Mouse (Mus musculus) forebrain, embryonic 10.5 days (tissue): Measurements from ENCODE around the gene Pxdc1. TPM values are rescaled to one million over a fixed set of nuclear protein-coding genes. Genes with fewer than 3 reads are reported as not detected.

Experiments
- DNase-seq: peaks from one replicate; pipeline ENCODE4 v3.0.0-alpha.2; 2017; ENCODE audit warnings: low spot score; ENCODE audit errors: extremely low spot score
- H3K27ac ChIP-seq: fragments of 300-500 bp; sonication (generic); 2 replicates; pipeline ENCODE4 v1.5.1; 2016; ENCODE audit warnings: mild to moderate bottlenecking
- H3K27me3 ChIP-seq: fragments of 300-500 bp; sonication (generic); 2 replicates; pipeline ENCODE4 v1.6.1; 2016; ENCODE audit warnings: mild to moderate bottlenecking; ENCODE audit not compliant: poor library complexity, severe bottlenecking
- H3K36me3 ChIP-seq: fragments of 300-500 bp; sonication (generic); replicated peaks from 2 replicates; pipeline ENCODE4 v1.6.1; 2016; ENCODE audit warnings: mild to moderate bottlenecking, moderate library complexity
- H3K4me1 ChIP-seq: fragments of 300-500 bp; sonication (generic); 2 replicates; pipeline ENCODE4 v1.6.1; 2016
- H3K4me3 ChIP-seq: fragments of 300-500 bp; sonication (generic); 2 replicates; pipeline ENCODE4 v1.5.1; 2016; ENCODE audit warnings: mild to moderate bottlenecking, moderate library complexity
- H3K9me3 ChIP-seq: fragments of 300-500 bp; sonication (generic); 2 replicates; pipeline ENCODE4 v1.6.1; 2016; ENCODE audit warnings: mild to moderate bottlenecking, moderate library complexity
- WGBS: fragments of 180-500 bp; shearing (Covaris S2); methylation state at CpG from one replicate; pipeline ENCODE4 v1.1.7; 2016; 5-methylcytosine and 5-hydroxymethylcytosine counted together
- polyA plus RNA-seq: library from polyadenylated mRNA; unstranded; fragments of >200 nt; fragmentation: Nextera tagmentation; extraction: Ambion mirVana; gene quantifications from 2 replicates; pipeline ENCODE4 v1.2.1, GENCODE M21; 2016

The Pxdc1 gene
- 4.0 and 5.6 TPM in 2 replicates for polyA plus RNA-seq

DNA sequence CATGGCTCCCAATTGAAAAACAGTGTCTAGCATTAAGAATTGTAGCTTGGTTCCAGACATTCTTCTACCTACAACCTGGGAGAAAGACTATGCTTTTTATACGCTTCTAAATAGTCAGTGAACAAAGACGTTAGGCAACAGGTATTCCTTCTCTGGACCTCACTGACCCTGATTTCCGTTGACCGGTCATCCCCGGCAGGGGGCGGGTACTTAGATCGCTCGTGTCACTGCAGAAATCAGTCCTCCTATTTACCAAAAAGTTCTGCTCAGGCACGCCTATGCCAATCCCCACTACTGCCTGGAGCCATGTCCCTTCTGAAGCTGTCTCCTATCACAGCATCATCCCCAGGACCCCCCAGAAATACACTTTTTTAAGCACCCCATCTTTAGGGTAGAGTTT, at the start of gene Pxdc1:
Pxdc1 (minus strand) TSS at position 96 of the 400 bp plus-strand sequence.
- Histone ChIP-seq H3K27ac (peak within 1 kb of the TSS; percentile 87), H3K9me3 (no peaks in the 10 kb centered on the region), H3K36me3 (no peaks in the 10 kb centered on the region), H3K27me3 (peaks cover 77% of the 10 kb centered on the region), H3K4me3 (peak within 1 kb of the TSS; percentile 66), H3K4me1 (peaks cover 31% of the 10 kb centered on the region)
- peak; percentile 53 for DNase-seq
- under 1% methylated on average over 9 of the region's 9 CpGs for WGBS

DNA sequence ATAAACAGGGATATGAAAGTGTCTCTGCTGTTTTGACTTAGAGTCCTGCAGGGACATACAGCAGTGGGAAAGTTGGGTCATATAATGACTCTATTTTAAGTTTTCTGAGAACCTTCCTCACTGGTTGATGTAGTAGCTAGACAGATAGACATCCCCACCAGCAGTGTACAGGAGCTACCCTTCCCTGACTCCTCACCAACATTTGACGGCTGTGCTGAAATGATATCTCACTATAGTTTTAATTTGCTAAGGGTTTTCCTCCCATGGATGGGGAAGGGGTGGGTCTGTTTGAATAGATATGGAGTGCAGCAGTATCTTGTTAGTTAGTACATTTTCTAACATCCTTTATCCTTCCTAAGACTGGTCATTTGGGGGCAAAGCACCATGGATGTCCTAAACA, 47.3 kb upstream of the Pxdc1 start:
- DNase-seq, result no peak
- Histone ChIP-seq H3K27me3 (no peaks in the 10 kb centered on the region), H3K4me1 (peaks cover 8% of the 10 kb centered on the region), H3K27ac (no peak overlapping the region), H3K9me3 (no peaks in the 10 kb centered on the region), H3K4me3 (no peak overlapping the region), H3K36me3 (no peaks in the 10 kb centered on the region)
- 98% methylated on average over 1 of the region's 1 CpGs for WGBS

DNA sequence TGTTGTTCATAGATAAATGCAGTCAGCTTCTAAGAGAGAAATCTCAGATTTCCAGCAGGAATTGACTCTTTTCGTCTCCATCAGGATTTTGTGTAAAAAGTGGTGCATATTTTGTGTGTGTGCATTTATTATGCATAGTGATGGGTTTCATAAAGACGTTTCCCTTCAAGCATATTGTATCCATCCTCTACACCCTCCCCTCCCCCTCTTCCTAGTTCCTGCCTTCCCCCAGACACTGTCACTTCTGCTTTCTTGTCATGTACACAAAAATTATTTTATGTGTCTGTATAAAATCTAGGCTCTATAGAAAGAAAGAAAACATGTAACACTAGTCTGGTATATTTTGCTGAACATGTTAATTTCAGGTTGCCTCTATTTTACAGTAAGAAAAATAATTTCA, 46.8 kb upstream of the Pxdc1 start:
- H3K4me1 ChIP-seq, result peaks cover 7% of the 10 kb centered on the region
- no peak overlapping the region for H3K4me3 ChIP-seq
- H3K9me3 ChIP-seq, result no peaks in the 10 kb centered on the region
- no peaks in the 10 kb centered on the region for H3K27me3 ChIP-seq
- no peak overlapping the region for H3K27ac ChIP-seq
- H3K36me3 ChIP-seq, result no peaks in the 10 kb centered on the region
- WGBS, result 90% methylated on average over 2 of the region's 2 CpGs
- no peak for DNase-seq

DNA sequence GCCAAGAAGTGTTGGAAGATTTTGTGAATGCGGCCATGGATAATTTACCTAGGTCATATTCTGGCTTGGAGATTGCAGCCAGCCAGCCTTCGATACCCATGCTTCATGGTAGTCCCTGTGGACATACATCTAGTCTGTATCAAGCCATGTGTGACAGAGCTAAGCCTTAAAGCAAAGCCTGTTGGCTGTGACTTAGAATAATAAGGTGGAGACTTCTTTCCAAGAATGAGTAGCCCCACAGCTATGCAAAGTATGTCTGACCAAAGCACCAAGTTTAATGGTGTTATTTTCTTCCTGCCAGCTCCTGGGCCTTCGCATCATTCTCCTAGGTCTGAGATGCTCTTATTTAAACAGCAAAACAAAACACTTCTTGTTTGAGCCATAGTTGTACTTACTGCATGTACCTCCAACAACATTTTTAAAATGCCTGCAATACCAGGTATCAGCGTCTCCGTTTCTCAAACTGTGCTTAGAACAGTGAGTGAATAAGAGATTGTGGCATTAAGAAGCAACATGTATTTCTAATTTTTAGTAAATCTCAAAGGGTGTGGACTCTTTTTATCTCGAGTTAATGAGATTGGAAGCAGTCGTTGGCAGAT, 43.5 kb upstream of the Pxdc1 start:
- 89% methylated on average over 7 of the region's 7 CpGs for WGBS
- Histone ChIP-seq H3K4me3 (no peak overlapping the region), H3K4me1 (no peaks in the 10 kb centered on the region), H3K36me3 (no peaks in the 10 kb centered on the region), H3K9me3 (no peaks in the 10 kb centered on the region), H3K27me3 (no peaks in the 10 kb centered on the region), H3K27ac (no peak overlapping the region)
- no peak for DNase-seq

DNA sequence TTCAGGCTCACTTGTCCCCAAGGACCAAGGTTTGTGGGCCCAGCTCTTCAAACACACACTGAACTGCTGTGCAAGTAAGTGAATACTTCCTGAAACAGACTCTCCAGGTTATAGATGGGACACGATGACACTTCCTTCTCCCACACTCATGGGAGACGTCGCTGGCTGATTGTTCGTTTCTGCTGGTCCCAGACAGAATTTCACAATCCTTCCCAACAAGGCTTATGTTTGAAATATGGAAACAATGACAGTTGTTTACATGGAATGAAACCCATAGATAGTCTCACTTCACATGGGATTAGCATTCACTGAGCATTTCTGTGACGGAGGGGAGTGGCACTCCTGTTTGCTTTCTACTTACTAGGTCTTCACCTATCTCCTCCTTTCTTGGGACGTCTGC, 39.8 kb upstream of the Pxdc1 start:
- H3K27me3 ChIP-seq, result no peaks in the 10 kb centered on the region
- 80% methylated on average over 6 of the region's 6 CpGs for WGBS
- no peaks in the 10 kb centered on the region for H3K9me3 ChIP-seq
- H3K4me3 ChIP-seq, result no peak overlapping the region
- DNase-seq, result no peak
- H3K4me1 ChIP-seq, result no peaks in the 10 kb centered on the region
- no peaks in the 10 kb centered on the region for H3K36me3 ChIP-seq
- no peak overlapping the region for H3K27ac ChIP-seq

DNA sequence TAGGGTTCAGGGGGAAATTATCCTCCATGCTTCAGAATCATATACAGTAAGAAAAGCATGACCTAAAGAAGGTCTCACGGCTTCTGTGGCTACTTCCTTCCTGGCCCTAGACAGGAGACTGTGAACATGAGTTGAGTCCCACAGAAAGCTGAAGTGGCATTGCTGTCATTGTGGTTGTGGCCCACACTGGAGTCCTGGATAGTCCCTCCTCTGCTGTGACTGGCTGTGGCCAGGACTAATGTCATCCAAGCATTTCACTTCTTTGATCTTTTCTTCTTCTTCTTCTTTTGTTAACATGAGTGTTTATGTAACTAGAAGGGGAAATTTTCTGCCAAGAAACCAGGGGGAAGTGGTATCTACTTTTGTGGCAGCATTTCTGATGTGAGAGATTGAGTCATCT, 37.8 kb upstream of the Pxdc1 start:
- no peaks in the 10 kb centered on the region for H3K36me3 ChIP-seq
- DNase-seq, result no peak
- WGBS, result 77% methylated on average over 1 of the region's 1 CpGs

DNA sequence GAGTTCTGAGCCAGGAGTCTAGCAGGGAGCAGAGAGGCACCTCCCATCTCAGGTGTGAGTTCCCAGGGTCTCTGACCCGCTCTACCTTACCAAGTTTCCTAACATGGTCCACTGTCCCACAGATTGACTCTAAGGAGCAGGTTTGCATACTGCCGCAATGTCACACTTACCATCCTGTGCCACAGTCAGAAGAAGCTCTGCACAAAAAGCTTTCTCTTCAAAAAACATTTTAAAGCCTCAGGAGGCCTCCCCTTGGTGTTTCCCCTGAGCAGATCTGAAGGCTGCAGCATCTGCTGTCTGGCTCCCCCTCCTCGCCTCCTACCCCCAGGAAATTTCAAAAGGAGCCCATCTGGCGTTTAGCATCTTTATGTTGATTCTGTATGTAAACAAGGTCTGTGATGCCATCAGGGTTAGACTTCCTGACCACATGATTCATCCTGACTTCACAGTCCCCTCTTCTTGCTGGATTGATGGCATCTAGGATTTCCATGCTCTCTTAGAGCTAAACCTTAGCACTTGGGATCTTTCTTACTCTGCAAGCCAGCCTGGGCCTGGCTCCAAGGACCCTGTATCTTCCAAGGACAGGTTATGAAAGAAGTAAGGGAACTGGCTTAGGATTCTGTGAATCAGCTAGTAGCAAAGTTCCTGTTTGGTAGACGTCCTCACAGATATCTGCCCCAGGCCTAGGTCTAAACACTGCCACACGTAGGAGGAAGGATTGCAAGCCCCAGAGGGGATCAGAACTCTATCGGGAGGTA, 31.9 kb upstream of the Pxdc1 start:
- no peak overlapping the region for H3K4me3 ChIP-seq
- WGBS, result 79% methylated on average over 7 of the region's 7 CpGs

More for the DNA sequence above, 37.8 kb upstream of the Pxdc1 start:
- no peak overlapping the region for H3K27ac ChIP-seq
- H3K27me3 ChIP-seq, result no peaks in the 10 kb centered on the region
- no peak overlapping the region for H3K4me3 ChIP-seq
- H3K9me3 ChIP-seq, result no peaks in the 10 kb centered on the region
- H3K4me1 ChIP-seq, result no peaks in the 10 kb centered on the region

DNA sequence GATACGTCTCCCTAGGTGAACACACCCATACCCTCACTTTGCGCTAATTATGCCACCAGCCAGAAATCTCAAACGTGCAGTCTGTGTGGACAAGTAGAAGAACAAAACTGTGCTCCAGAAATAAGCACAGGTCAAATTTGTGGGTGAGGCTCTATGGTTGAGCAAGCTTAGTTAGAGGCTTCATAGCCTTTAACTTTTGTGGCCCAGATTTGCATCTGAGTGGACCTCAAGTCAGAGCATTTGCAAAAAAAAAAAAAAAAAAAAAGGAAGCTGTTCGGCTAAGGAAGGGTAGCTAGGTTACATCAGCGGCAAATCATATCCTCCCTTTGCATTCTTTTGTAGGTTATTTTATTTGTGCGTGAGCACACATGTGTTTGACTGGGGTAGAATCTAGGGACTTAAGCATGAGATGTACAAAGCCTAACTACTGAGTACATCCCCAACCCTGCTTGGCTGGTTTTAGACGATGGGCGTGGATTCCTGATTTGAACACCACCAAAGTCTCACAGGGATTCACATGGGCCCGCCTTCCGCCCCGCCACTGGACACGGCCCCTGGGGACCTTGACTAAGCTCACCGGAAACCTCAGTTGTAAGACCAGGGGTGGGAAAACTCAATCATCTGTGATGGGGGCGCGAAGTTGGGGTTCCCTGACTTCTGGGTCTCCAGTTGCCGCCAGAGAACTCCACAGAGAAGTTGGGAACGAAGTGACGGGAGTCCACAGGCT, 30.6 kb upstream of the Pxdc1 start:
- 94% methylated on average over 18 of the region's 18 CpGs for WGBS
- Histone ChIP-seq H3K27ac (no peak overlapping the region), H3K9me3 (no peaks in the 10 kb centered on the region)

More for the DNA sequence above, 31.9 kb upstream of the Pxdc1 start:
- Histone ChIP-seq H3K36me3 (no peaks in the 10 kb centered on the region), H3K9me3 (no peaks in the 10 kb centered on the region), H3K27me3 (no peaks in the 10 kb centered on the region), H3K27ac (no peak overlapping the region), H3K4me1 (no peaks in the 10 kb centered on the region)
- DNase-seq, result no peak

DNA sequence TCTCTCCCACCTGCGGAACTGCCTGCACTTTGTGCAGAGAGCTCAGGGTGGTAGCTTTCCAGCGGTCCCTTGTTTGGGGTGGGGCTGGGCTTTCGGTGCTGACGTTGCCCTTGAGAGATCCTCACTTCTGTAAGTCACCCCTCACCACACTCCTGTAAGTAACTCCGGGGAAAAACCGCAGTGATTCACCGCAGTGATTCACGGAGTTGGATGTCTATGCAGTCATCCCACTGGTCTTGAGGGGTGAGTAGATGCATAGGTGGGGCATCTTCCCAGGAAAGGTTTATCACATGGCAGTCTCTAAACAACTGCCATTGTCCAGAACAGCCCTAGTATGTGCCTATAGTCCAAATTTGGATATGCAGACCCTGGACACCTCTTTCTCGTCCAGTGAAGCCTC, 30.0 kb upstream of the Pxdc1 start:
- Histone ChIP-seq H3K9me3 (no peaks in the 10 kb centered on the region), H3K4me1 (no peaks in the 10 kb centered on the region), H3K36me3 (no peaks in the 10 kb centered on the region), H3K4me3 (no peak overlapping the region), H3K27me3 (0 out of 2 replicates have a peak, but pooled peaks cover 2% of the 10 kb centered on the region), H3K27ac (no peak overlapping the region)
- no peak for DNase-seq
- WGBS, result 88% methylated on average over 9 of the region's 9 CpGs

More for the DNA sequence above, 30.6 kb upstream of the Pxdc1 start:
- Histone ChIP-seq H3K4me1 (no peaks in the 10 kb centered on the region), H3K4me3 (no peak overlapping the region), H3K36me3 (no peaks in the 10 kb centered on the region), H3K27me3 (no peaks in the 10 kb centered on the region)
- DNase-seq, result no peak

DNA sequence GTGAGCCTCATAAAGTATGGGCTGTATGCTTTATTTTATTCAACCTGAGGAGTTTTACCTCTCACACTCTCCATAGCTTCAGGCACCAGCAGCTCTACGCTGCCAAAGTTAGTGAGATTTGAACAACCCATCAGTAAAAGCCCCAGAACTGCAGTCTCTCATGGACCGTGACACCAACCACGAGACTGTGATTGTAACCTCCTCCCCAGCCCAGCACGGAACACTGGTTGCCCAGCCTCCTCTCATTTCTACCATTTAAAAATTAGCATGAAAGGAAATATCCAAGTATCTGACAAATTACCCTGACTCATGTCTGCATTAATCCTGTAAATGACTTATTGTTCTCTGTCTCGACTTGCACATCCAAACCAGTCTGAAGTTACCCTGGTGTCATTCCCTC, 23.2 kb upstream of the Pxdc1 start:
- no peak for DNase-seq
- Histone ChIP-seq H3K36me3 (no peaks in the 10 kb centered on the region), H3K9me3 (no peaks in the 10 kb centered on the region), H3K4me3 (no peak overlapping the region), H3K4me1 (peaks cover 18% of the 10 kb centered on the region), H3K27ac (no peak overlapping the region), H3K27me3 (peaks cover 56% of the 10 kb centered on the region)
- WGBS, result 78% methylated on average over 5 of the region's 5 CpGs

DNA sequence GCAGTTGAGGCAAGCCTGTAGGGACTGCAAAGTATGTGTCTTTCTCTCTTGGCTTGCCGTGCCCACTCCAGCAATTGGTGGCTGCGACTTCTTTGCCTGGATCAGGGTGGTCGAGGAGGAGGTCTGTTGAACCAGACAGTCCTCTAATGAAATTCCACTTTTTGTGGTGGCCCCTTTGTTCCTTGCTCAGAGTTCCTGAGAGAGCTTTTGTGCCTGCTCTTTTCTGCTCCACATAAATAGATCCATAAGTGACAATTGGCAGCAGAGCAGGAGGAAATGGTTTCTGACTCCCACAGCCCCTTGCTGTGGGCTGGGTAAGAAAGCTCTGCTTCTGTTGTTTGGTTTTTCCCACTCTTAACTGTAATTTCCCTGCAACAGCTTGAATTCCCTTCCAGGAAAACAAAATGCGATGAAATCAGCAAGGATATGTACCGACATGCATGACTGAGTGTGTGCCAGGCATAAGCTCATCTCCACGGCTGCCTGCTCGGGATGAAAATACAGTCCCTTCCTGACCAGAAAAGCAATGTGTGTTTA, 22.6 kb upstream of the Pxdc1 start:
- 51% methylated on average over 7 of the region's 7 CpGs for WGBS

DNA sequence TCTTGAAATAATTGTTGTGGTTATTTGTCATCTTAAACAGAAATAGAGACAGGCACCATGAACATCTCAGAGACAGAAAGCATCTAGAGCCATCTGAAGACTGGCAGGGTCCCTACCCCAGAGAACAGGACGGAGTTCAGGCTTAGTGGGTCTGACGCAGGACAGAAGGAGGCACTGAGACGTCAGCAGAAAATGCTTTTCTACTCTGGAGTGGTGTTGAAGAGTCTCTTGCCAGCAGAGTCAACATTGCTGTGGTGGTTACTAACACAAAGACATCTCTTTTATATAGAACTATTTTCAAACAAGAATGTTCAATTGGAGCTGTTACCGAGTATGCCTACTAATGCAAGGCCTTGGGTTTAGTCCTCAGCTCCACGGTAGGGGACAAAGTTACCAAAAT, 20.1 kb upstream of the Pxdc1 start:
- no peak overlapping the region for H3K27ac ChIP-seq
- peaks cover 69% of the 10 kb centered on the region for H3K27me3 ChIP-seq
- no peak for DNase-seq
- peaks cover 5% of the 10 kb centered on the region for H3K9me3 ChIP-seq
- H3K4me3 ChIP-seq, result no peak overlapping the region
- H3K36me3 ChIP-seq, result no peaks in the 10 kb centered on the region
- H3K4me1 ChIP-seq, result peaks cover 41% of the 10 kb centered on the region
- WGBS, result 91% methylated on average over 5 of the region's 5 CpGs

More for the DNA sequence above, 22.6 kb upstream of the Pxdc1 start:
- Histone ChIP-seq H3K36me3 (no peaks in the 10 kb centered on the region), H3K4me3 (no peak overlapping the region), H3K9me3 (no peaks in the 10 kb centered on the region), H3K4me1 (peaks cover 24% of the 10 kb centered on the region), H3K27me3 (peaks cover 61% of the 10 kb centered on the region), H3K27ac (peak overlapping the region; percentile 64; the same call in 1 of the 2 replicates)
- no peak for DNase-seq
